Mouse (Mus musculus) megakaryocyte, embryonic 14.5 days (primary cell): ENCODE measurements around the gene Krt31.

Experiments used
- FLI1 ChIP-seq: IDR thresholded peaks from 2 replicates; pipeline ENCODE4 v1.6.1; 2012; ENCODE audit warnings: low read length, inconsistent platforms, mixed read lengths
- GATA1 ChIP-seq: IDR thresholded peaks from 3 replicates; pipeline ENCODE4 v1.6.1; 2012; ENCODE audit warnings: mixed read lengths, low read length, inconsistent platforms, borderline replicate concordance

DNA sequence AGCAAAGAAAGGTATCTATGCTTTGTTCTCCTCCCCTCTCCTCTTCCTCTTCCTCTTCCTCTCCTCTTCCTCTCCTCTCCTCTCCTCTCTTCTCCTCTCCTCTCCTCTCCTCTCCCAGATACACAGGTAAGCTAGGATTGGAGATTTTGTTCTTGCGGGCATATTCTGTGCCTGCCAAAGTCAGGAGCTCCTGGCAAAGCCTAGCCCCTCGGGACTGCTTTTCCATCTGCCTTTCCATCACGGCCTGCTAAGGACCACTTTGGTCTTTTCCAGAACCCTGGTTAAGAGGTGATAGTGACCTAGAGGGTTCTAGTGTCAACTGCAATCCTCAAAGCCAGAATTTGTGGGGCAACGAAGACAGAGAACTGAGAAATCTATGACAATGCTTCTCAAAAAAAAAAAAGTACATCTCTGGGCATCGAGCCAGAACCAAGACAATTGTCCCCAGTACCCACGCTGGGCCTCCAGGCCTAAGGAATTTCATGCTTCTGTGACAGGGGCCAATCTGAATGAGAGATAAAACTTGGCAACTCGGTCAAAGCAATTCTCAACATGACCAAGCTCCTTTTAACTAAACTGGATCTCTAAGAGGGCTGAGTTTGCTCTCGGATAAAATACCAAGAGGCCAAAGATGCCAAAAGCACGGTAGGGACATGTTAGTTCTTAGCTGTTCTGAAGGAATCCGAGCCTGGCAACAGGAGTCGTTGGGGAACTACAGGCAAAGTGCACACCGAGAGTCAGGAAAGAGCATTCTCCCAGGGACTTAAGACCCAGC, 16.1 kb upstream of the Krt31 start:
- TF ChIP-seq GATA1 = no peak
- no peak for TF ChIP-seq FLI1
